Mouse (Mus musculus): ENCODE results near the gene Zfp583. TPM values are rescaled to one million over a fixed set of nuclear protein-coding genes. Genes with fewer than 3 reads are reported as not detected.

The Zfp583 gene
- polyA plus RNA-seq (2021; fragmentation: Nextera tagmentation), result 6.0 and 7.6 TPM in 2 replicates
- long read RNA-seq, experiment 1, partial matches to known transcripts, result 0 of 10 reads
- long read RNA-seq, experiment 1, other reads (novel, unspliced or antisense), result 8 of 10 reads
- long read RNA-seq, experiment 2, transcript Zfp583-201 (5 exons, 2,550 nt), result major isoform, 11 of 21 reads
- long read RNA-seq, experiment 2, partial matches to known transcripts, result 1 of 21 reads
- long read RNA-seq, experiment 2, other reads (novel, unspliced or antisense), result 9 of 21 reads

GRCm38 (mm10) chr7:6331233-6331956 is at the start of gene Zfp583:
TSS of gene Zfp583 (minus strand) at chr7:6331285.

GRCm38 (mm10) chr7:6363047-6363488 is 32.0 kb upstream of the Zfp583 start, which contains the start of gene Zfp78:
TSS of gene Zfp78 (plus strand) at chr7:6363280.

GRCm38 (mm10) chr7:6343501-6344071 is 12.5 kb upstream of the Zfp583 start, which contains the start of gene Gm3854:
TSS of gene Gm3854 (plus strand) at chr7:6343759.

GRCm38 (mm10) chr7:6285842-6286705 is 45.0 kb downstream of the Zfp583 start, which contains the start of gene Zfp667:
TSS of gene Zfp667 (plus strand) at chr7:6286579.

Other genes with a start within 250 kb of the Zfp583 start
- gene Zfp787, start 175.3 kb downstream of the Zfp583 start, polyA plus RNA-seq (2021; fragmentation: Nextera tagmentation), result 7.5 and 10.9 TPM in 2 replicates
- gene Zfp444, start 159.1 kb downstream of the Zfp583 start, polyA plus RNA-seq (2021; fragmentation: Nextera tagmentation), result 35.4 and 44.9 TPM in 2 replicates
- gene Galp, start 134.2 kb downstream of the Zfp583 start, polyA plus RNA-seq (2021; fragmentation: Nextera tagmentation), result not detected in 2 replicates
- not detected in 2 replicates for gene Zscan5b, start 109.0 kb downstream of the Zfp583 start, polyA plus RNA-seq (2021; fragmentation: Nextera tagmentation)
- gene Epp13, start 78.6 kb downstream of the Zfp583 start, polyA plus RNA-seq (2021; fragmentation: Nextera tagmentation), result not detected in 2 replicates
- gene Zfp667, start 44.7 kb downstream of the Zfp583 start, polyA plus RNA-seq (2021; fragmentation: Nextera tagmentation), result 13.7 and 16.4 TPM in 2 replicates
- gene Gm3854, start 12.5 kb upstream of the Zfp583 start, polyA plus RNA-seq (2021; fragmentation: Nextera tagmentation), result 1.6 and 1.8 TPM in 2 replicates
- gene Zfp78, start 32.0 kb upstream of the Zfp583 start, polyA plus RNA-seq (2021; fragmentation: Nextera tagmentation), result 2.5 and 3.9 TPM in 2 replicates
- gene Zfp28, start 52.0 kb upstream of the Zfp583 start, polyA plus RNA-seq (2021; fragmentation: Nextera tagmentation), result 3.8 and 4.9 TPM in 2 replicates
- 3.7 and 4.4 TPM in 2 replicates for gene Smim17, start 67.4 kb upstream of the Zfp583 start, polyA plus RNA-seq (2021; fragmentation: Nextera tagmentation)
- 0.06 and 0.09 TPM in 2 replicates for gene Gm20715, start 79.0 kb upstream of the Zfp583 start, polyA plus RNA-seq (2021; fragmentation: Nextera tagmentation)
- gene Olfr1344, start 107.4 kb upstream of the Zfp583 start, polyA plus RNA-seq (2021; fragmentation: Nextera tagmentation), result 1.4 and 1.7 TPM in 2 replicates
- gene Olfr1336, start 124.9 kb upstream of the Zfp583 start, polyA plus RNA-seq (2021; fragmentation: Nextera tagmentation), result 0.05 TPM in 1 of 2 replicates, not detected in the other
- gene Olfr1346, start 135.8 kb upstream of the Zfp583 start, polyA plus RNA-seq (2021; fragmentation: Nextera tagmentation), result not detected in 2 replicates
- gene Olfr5, start 155.7 kb upstream of the Zfp583 start, polyA plus RNA-seq (2021; fragmentation: Nextera tagmentation), result not detected in 2 replicates
- not detected in 2 replicates for gene Olfr1347, start 168.5 kb upstream of the Zfp583 start, polyA plus RNA-seq (2021; fragmentation: Nextera tagmentation)
- not detected in 2 replicates for gene Olfr1348, start 177.5 kb upstream of the Zfp583 start, polyA plus RNA-seq (2021; fragmentation: Nextera tagmentation)
- not detected in 2 replicates for gene Olfr1349, start 191.7 kb upstream of the Zfp583 start, polyA plus RNA-seq (2021; fragmentation: Nextera tagmentation)
- not detected in 2 replicates for gene Olfr1350, start 233.6 kb upstream of the Zfp583 start, polyA plus RNA-seq (2021; fragmentation: Nextera tagmentation)